Mouse (Mus musculus): ENCODE measurements around the gene Gm12166. TPM values are rescaled to one million over a fixed set of nuclear protein-coding genes. Genes with fewer than 3 reads are reported as not detected.

The Gm12166 gene
- polyA plus RNA-seq, 1 experiment from 2014 or later: 2.4 TPM

Small RNA genes lying within 50 kb of the gene (microRNA-seq; reads per million reads assigned to microRNA genes)
- not detected for gene Mir8100

Other genes with a start within 250 kb of the Gm12166 start
- gene Clint1, start 200.3 kb downstream of the Gm12166 start, polyA plus RNA-seq (2016; fragmentation: Nextera tagmentation; extraction: Ambion mirVana): 57.8 and 60.3 TPM in 2 replicates
- gene Lsm11, start 107.4 kb downstream of the Gm12166 start, polyA plus RNA-seq (2016; fragmentation: Nextera tagmentation; extraction: Ambion mirVana): 7.3 and 9.1 TPM in 2 replicates
- 18.2 and 18.3 TPM in 2 replicates for gene Thg1l, start 96.8 kb downstream of the Gm12166 start, polyA plus RNA-seq (2016; fragmentation: Nextera tagmentation; extraction: Ambion mirVana)
- gene Sox30, start 72.0 kb downstream of the Gm12166 start, polyA plus RNA-seq (2016; fragmentation: Nextera tagmentation; extraction: Ambion mirVana): 0.05 and 0.09 TPM in 2 replicates
- gene Adam19, start 3.7 kb upstream of the Gm12166 start, polyA plus RNA-seq (2016; fragmentation: Nextera tagmentation; extraction: Ambion mirVana): 9.3 and 11.1 TPM in 2 replicates
- gene Nipal4, start 114.2 kb upstream of the Gm12166 start, polyA plus RNA-seq (2016; fragmentation: Nextera tagmentation; extraction: Ambion mirVana): 1.00 and 1.3 TPM in 2 replicates
- gene Fndc9, start 183.2 kb upstream of the Gm12166 start, polyA plus RNA-seq (2016; fragmentation: Nextera tagmentation; extraction: Ambion mirVana): 0.51 and 0.75 TPM in 2 replicates